Mouse (Mus musculus) adrenal gland, postnatal 36 days (tissue): ENCODE measurements around the gene Cdc26. TPM values are rescaled to one million over a fixed set of nuclear protein-coding genes. Genes with fewer than 3 reads are reported as not detected.

Source experiments
- DNase-seq, 2 experiments: peaks; one replicate each; pipeline ENCODE4 v3.0.0; 2021; ENCODE audit warnings: mixed read lengths in 1 of 2
- total RNA-seq, 2 experiments: library from RNA; stranded (reverse); gene quantifications; 2 replicates each; pipeline ENCODE4 v1.2.3; 2021

Cdc26 gene
- total RNA-seq, 2 experiments from 2014 or later: 61.6 to 78.0 TPM

GRCm38 (mm10) chr4:62406133-62406532 is 2.3 kb downstream of the Cdc26 start:
- DNase-seq: no peak

GRCm38 (mm10) chr4:62398956-62399355 is 9.5 kb downstream of the Cdc26 start:
- DNase-seq: peak; percentile 44 to 63

- no peak for DNase-seq
Observed at GRCm38 (mm10) chr4:62397616-62398365, 10.7 kb downstream of the Cdc26 start.

- DNase-seq: peak; percentile 33 to 52
Observed at GRCm38 (mm10) chr4:62395806-62396205, 12.6 kb downstream of the Cdc26 start.

GRCm38 (mm10) chr4:62393459-62393858 is 15.0 kb downstream of the Cdc26 start:
- DNase-seq: no peak

GRCm38 (mm10) chr4:62391892-62392291 is 16.6 kb downstream of the Cdc26 start:
- DNase-seq: no peak

- DNase-seq: no peak
Observed at GRCm38 (mm10) chr4:62389592-62390512, 18.6 kb downstream of the Cdc26 start.

- DNase-seq: no peak
Observed at GRCm38 (mm10) chr4:62385439-62385838, 23.0 kb downstream of the Cdc26 start.

GRCm38 (mm10) chr4:62384159-62384558 is 24.3 kb downstream of the Cdc26 start:
- no peak for DNase-seq

GRCm38 (mm10) chr4:62383752-62384151 is 24.7 kb downstream of the Cdc26 start:
- no peak for DNase-seq

GRCm38 (mm10) chr4:62383207-62383606 is 25.2 kb downstream of the Cdc26 start:
- no peak for DNase-seq

- DNase-seq: no peak
Observed at GRCm38 (mm10) chr4:62379724-62380381, 28.6 kb downstream of the Cdc26 start.

- no peak for DNase-seq
Observed at GRCm38 (mm10) chr4:62376123-62376522, 32.3 kb downstream of the Cdc26 start.

GRCm38 (mm10) chr4:62374342-62374741 is 34.1 kb downstream of the Cdc26 start:
- DNase-seq: no peak

- DNase-seq: no peak
Observed at GRCm38 (mm10) chr4:62373668-62374067, 34.8 kb downstream of the Cdc26 start.

GRCm38 (mm10) chr4:62372818-62373520 is 35.5 kb downstream of the Cdc26 start:
- DNase-seq: peak; percentile 22 to 33

- no peak for DNase-seq
Observed at GRCm38 (mm10) chr4:62372410-62372809, 36.0 kb downstream of the Cdc26 start.

- no peak for DNase-seq
Observed at GRCm38 (mm10) chr4:62369091-62369490, 39.4 kb downstream of the Cdc26 start.

- DNase-seq: no peak
Observed at GRCm38 (mm10) chr4:62367586-62367985, 40.9 kb downstream of the Cdc26 start.

- DNase-seq: no peak
Observed at GRCm38 (mm10) chr4:62366291-62366690, 42.2 kb downstream of the Cdc26 start.

- no peak for DNase-seq
Observed at GRCm38 (mm10) chr4:62364299-62364698, 44.1 kb downstream of the Cdc26 start.

- no peak for DNase-seq
Observed at GRCm38 (mm10) chr4:62362437-62362836, 46.0 kb downstream of the Cdc26 start.
